Mouse (Mus musculus) testis, adult 2 months (tissue): ENCODE measurements around the gene Ralgapa2.

Source experiments
- CTCF ChIP-seq: fragments of 200-500 bp; IDR thresholded peaks from 2 replicates; pipeline ENCODE4 v1.5.1; 2012; ENCODE audit warnings: low read depth, mild to moderate bottlenecking, inconsistent platforms, low read length, moderate library complexity; ENCODE audit not compliant: control insufficient read depth, insufficient read depth, insufficient replicate concordance
- POLR2A ChIP-seq: fragments of 200-500 bp; IDR thresholded peaks from 2 replicates; pipeline ENCODE4 v1.6.1; 2012; ENCODE audit warnings: low read depth, mild to moderate bottlenecking, inconsistent platforms, low read length, moderate library complexity; ENCODE audit not compliant: control insufficient read depth

DNA sequence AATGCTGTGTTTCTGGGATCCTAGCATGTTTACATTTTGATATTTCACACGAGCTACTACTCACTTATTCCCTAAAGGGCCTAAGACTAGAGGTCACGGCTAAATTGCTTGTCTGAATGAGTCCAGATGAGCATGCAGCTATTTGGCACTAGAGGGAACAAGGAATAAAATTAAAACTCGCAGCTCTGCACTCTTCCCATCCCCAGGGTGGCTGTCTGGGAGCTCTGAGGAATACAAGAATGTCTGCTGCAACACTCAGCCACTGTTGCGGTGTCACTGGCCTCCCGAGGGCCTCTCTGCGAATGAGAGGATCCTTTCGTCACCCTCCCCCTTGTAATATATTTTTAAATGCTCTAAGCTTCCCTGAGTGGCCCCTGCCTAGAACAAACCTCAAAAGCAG, 266.7 kb downstream of the Ralgapa2 start:
- TF ChIP-seq POLR2A, result no peak
- TF ChIP-seq CTCF, result no peak
